In the genomic region with DNA sequence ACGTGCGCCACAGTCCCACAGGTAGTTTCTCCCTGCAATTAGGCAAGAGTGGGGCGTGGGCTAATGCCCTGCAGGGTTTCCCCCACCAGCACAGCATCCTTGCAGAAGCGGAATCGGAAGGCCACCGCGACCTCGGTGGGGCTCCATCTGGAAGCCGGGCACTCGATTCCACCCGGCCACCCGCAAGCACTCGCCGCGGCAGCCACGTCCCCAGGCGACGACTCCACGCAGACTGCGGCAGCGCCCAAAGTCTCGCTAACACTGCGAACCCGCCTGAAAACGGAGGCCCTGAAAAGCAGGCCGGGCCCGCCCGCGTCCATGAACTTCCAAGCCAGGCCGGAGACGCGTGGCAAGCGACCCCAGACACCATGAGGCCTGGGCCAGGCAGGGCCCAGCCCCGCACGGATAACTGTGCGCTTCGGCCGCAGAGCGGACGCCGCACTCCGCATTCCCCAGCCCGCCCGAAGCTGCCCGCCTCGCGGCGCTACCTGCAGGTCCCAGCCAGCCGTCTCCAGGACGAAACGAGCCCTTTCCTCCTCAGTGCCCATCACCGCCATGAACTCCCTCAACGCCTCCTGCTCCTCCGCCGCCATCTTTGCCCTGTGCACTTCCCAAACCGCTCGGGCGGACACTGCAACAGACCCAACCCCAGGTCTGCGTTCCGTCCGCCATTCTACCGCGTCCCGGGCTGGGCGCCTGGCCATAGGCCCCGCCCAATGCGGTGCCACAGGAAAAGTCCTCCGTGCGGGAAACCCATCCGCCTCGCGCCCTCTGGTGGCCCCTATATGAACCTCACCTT, we compare ENCODE assay signal across 8 mouse cellular contexts.
DNase-seq lines count a peak whose midpoint lies in the region; ATAC-seq and TF ChIP-seq lines count a peak whose summit lies in the region.
"Not testable (repeated sequence)": the region's sequence is repeated elsewhere in the genome, so short reads cannot be mapped to it uniquely, and the experiment has no call there.

No protein-coding gene starts in this region.

- not testable (repeated sequence) for TF ChIP-seq EP300 in liver, postnatal 0 days (IDR thresholded peaks at IDR 0.05; ENCODE audit: low read depth)

- peak; percentile 33; the same call in 1 of the 2 replicates for TF ChIP-seq POLR2A in testis, adult 2 months (IDR thresholded peaks at IDR 0.05; ENCODE audit: control insufficient read depth, low read depth, low read length)

- peak overlapping the region; percentile 33 for H3K4me2 ChIP-seq in forebrain, embryonic 15.5 days (replicated peaks)
- H3K4me2 ChIP-seq in liver, postnatal 0 days (ENCODE audit: low read depth, low read length): peak overlapping the region; percentile 58; the same call in 1 of the 2 replicates
- H3K4me2 ChIP-seq in neural tube, embryonic 14.5 days (ENCODE audit: low read depth, low read length): peak overlapping the region; percentile 23; the same call in 1 of the 2 replicates

- peak; percentile 100 for ATAC-seq in forebrain, embryonic 15.5 days (replicated peaks)
- peak; percentile 100 for ATAC-seq in liver, postnatal 0 days
- ATAC-seq in neural tube, embryonic 14.5 days (ENCODE audit: low read depth): peak; percentile 100

- H3K4me1 ChIP-seq in forebrain, embryonic 15.5 days; liver, postnatal 0 days (ENCODE audit: insufficient read depth); neural tube, embryonic 14.5 days (ENCODE audit: control insufficient read depth, insufficient read depth, low read length); testis, adult 2 months (ENCODE audit: control insufficient read depth, insufficient read depth, low read length): not testable (repeated sequence)

- 3% methylated on average over 69 of the region's 72 CpGs for WGBS in forebrain, embryonic 15.5 days
- 6% methylated on average over 67 of the region's 72 CpGs for WGBS in liver, postnatal 0 days (ENCODE audit: insufficient replicate concordance)
- WGBS in neural tube, embryonic 14.5 days: 5% methylated on average over 57 of the region's 72 CpGs

- H3K4me3 ChIP-seq in forebrain, embryonic 15.5 days: peak overlapping the region; percentile 49
- H3K4me3 ChIP-seq in liver, postnatal 0 days (ENCODE audit: low read depth, low read length): peak overlapping the region; percentile 54
- H3K4me3 ChIP-seq in neural tube, embryonic 14.5 days (ENCODE audit: low read depth, low read length): peak overlapping the region; percentile 41
- H3K4me3 ChIP-seq in testis, adult 2 months (ENCODE audit: control insufficient read depth, low read depth, low read length): peak overlapping the region; percentile 59

- H3K27ac ChIP-seq in forebrain, embryonic 15.5 days (replicated peaks): peak overlapping the region; percentile 65
- 0 out of 2 replicates have a peak overlapping the region, but pooled peaks have one; percentile 39 for H3K27ac ChIP-seq in liver, postnatal 0 days (ENCODE audit: low read depth)
- H3K27ac ChIP-seq in neural tube, embryonic 14.5 days (ENCODE audit: low read depth, low read length); testis, adult 2 months (ENCODE audit: control insufficient read depth, insufficient read depth, low read depth, low read length): not testable (repeated sequence)

- H3K27me3 ChIP-seq in forebrain, embryonic 15.5 days; liver, postnatal 0 days (ENCODE audit: insufficient read depth, low read length); neural tube, embryonic 14.5 days (ENCODE audit: control insufficient read depth, insufficient read depth, low read length); testis, adult 2 months (ENCODE audit: control insufficient read depth, insufficient read depth, low read length): not testable (repeated sequence)

- intact Hi-C loops in heart, postnatal 14 days (cut with DNase I): not testable (repeated sequence)

- peak; percentile 85 for TF ChIP-seq CTCF in liver, postnatal 0 days (IDR thresholded peaks at IDR 0.05; ENCODE audit: low read depth)
- peak; percentile 66; the same call in 1 of the 2 replicates for TF ChIP-seq CTCF in testis, adult 2 months (IDR thresholded peaks at IDR 0.05; ENCODE audit: control insufficient read depth, insufficient read depth, insufficient replicate concordance, low read depth, low read length)

- DNase-seq in CD8-positive naive resting alpha-beta T cell, adult 2 months (ENCODE audit: low read depth in 2 of 2, low spot score in 2 of 2): peak; percentile 100
- peak; percentile 100 for DNase-seq in cerebellum, adult 11 months
- DNase-seq in heart, postnatal 14 days: peak; percentile 100
- peak; percentile 100 for DNase-seq in layer of hippocampus, adult 11-12 months (ENCODE audit: low spot score)
- peak; percentile 98 for DNase-seq in liver, postnatal 0 days

- H3K36me3 ChIP-seq in forebrain, embryonic 15.5 days; liver, postnatal 0 days (replicated peaks; ENCODE audit: insufficient read depth, low read length); neural tube, embryonic 14.5 days (ENCODE audit: control insufficient read depth, insufficient read depth, low read length); testis, adult 2 months (ENCODE audit: control insufficient read depth, insufficient read depth, low read length): not testable (repeated sequence)

- H3K9ac ChIP-seq in forebrain, embryonic 15.5 days (replicated peaks): peak overlapping the region; percentile 56
- H3K9ac ChIP-seq in liver, postnatal 0 days (replicated peaks): peak overlapping the region; percentile 73
- peak overlapping the region; percentile 58 for H3K9ac ChIP-seq in neural tube, embryonic 14.5 days (replicated peaks; ENCODE audit: low read depth, low read length)

- not testable (repeated sequence) for H3K9me3 ChIP-seq in forebrain, embryonic 15.5 days; liver, postnatal 0 days (ENCODE audit: low read length); neural tube, embryonic 14.5 days (ENCODE audit: control insufficient read depth, low read length)
